Mouse (Mus musculus) kidney, postnatal 25 days (tissue): Measurements from ENCODE around the gene Igfbp4.

Experiments
- DNase-seq, 2 experiments: peaks; one replicate each; pipeline ENCODE4 v3.0.0; 2021; ENCODE audit warnings: mixed read lengths in 2 of 2

Igfbp4 gene

GRCm38 (mm10) chr11:99041051-99041729 lies at the start of gene Igfbp4:
TSS of gene Igfbp4 (plus strand) at chr11:99041244.
- peak; percentile 81 to 93 for DNase-seq

DNA sequence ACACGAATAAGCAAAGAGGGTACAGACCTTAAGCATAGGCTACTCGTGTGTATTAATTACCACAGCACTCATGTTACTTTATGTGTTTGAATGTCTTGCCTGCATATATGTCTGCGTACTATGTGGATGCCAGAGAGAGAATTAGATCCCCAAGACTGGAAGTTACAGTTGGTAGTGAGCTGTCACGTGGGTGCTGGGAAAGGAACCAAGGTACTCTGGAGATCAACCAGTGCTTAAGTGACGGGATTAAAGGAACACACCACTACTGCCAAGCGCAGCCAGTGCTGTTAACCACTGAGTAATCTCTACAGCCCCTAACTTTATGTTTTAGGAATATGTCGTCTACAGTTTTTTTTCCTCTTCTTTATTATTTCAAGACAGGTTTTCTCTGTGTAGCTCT lies 45.1 kb upstream of the Igfbp4 start:
- no peak for DNase-seq

GRCm38 (mm10) chr11:98997659-98998058 lies 43.4 kb upstream of the Igfbp4 start:
- no peak for DNase-seq

DNA sequence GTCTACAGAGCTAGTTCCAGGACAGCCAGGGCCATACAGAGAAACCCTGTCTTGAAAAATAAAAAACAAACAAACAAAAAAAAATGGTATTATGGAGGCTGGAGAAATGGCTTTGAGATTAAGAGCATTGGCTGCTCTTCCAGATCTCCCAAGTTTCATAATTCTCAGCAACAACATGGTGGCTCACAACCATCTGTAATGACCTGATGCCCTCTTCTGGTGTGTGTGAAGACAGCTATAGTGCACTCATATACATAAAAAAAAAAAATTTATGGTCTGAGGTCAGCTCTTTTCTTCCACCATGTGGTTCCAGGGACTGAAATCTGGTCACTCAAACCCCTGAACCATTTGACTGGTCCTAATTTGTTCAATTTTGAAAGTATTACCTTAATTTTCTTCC lies 42.3 kb upstream of the Igfbp4 start:
- no peak for DNase-seq

DNA sequence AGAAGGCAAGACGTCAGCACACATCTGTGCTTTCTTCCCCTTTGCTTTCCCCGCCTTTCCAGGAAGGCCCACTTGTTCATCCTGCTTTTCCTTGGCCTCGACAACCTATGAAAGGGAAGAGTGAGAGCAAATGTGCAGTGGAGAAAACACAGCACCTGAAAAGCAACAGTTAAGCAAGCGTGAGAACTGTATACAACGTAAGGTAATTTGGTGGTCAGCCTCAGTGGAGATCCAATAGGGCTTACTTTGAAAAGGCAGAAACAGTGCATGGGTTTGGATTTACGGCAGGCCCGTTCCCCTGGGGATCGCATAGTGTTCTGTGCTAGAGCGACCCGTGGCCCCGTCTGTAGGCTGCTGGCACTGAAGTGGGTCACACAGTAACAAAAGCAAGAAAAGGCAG lies 41.8 kb upstream of the Igfbp4 start:
- no peak for DNase-seq

- no peak for DNase-seq
Observed at GRCm38 (mm10) chr11:99006788-99007187, 34.3 kb upstream of the Igfbp4 start.

DNA sequence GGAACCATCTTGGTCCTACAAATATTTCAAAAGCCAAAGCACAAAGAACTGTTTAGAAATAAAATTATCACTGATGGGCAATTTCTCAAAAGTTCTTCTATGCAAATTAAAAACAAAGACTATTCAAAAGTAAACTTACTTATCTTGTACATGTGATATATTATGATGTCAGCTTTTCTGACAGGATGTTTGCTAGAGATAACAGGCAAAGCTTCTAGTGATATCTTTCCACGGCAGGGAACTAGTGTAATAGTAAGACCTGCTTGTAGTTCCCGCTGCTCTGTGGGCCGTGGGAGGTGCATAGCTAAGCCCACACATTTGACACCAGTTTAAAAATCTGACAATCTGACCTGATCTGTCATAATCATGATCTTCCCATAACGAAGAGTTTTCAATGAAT lies 30.9 kb upstream of the Igfbp4 start:
- DNase-seq = no peak

DNA sequence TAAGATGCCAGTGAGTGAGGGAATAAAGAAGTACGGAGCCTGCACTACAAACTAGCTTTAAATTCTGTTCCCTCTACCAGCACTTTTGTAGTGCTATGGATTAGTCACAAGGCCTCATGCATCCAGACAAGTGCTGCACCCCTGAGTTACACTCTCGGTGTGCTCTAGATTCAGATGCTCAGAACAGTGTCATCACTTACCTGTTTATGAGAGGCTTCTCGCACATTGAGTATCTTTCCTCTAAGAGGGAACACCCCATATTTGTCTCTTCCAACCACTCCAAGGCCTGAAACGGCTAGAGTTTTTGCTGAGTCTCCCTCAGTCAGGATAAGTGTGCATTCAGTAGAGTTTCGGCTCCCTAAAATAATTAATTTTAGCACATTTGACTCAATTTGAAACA lies 30.3 kb upstream of the Igfbp4 start:
- DNase-seq = no peak

- no peak for DNase-seq
Observed at GRCm38 (mm10) chr11:99013856-99014255, 27.2 kb upstream of the Igfbp4 start.

GRCm38 (mm10) chr11:99019844-99020243 lies 21.2 kb upstream of the Igfbp4 start:
- no peak for DNase-seq

GRCm38 (mm10) chr11:99022384-99022933 lies 18.6 kb upstream of the Igfbp4 start:
- DNase-seq = no peak

- DNase-seq = no peak
Observed at GRCm38 (mm10) chr11:99023094-99023493, 17.9 kb upstream of the Igfbp4 start.

DNA sequence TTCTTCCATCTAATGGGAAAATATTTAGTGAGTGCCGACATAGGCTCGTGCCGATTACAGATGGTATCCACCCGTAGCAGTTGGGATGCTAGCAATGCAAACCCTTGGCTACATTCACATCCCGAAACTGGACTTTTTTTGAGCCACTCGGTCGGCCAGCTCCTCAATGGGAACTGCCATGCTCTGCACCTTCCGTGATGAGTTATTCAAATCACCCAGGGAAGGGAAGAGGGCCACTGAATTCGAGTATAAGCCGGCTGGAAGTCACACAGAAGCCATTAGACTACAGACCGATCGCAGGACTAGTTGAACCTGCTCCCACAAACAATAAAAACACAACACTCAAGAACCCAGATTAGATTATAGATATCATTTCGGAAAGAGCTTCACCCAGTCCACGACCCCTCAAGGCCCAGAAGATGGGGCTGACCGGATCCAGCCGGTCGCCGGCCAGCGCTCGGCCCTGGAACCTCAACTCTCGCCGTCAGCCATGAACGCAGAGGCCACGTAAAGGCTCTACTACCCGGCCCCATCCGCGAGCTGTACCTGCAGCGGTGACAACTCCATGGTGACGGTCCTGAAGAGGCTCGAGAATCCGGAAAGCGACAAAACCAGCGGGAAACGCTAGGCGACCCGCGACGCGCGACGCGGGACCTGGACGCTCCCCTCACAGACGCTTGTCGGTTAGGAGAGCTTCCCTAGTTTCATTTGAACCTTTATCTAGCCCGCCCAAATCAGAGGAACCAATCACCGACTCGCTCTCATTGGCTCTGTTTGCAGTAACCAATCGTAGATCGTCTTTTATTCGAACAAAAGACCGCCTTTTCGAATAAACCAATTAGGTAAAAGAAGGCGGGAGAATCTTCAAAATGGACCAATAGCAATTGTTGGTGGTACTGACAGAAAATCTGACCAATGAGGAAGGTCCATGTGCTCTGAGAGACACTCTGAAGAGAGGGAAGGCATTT lies 17.3 kb upstream of the Igfbp4 start, which contains the start of gene Top2a:
Gene Top2a, minus strand, starts transcription at position 690 of the 968 bp plus-strand sequence.
- DNase-seq = peak; percentile 87 to 88

GRCm38 (mm10) chr11:99024468-99025134 lies 16.4 kb upstream of the Igfbp4 start:
- DNase-seq = no peak

DNA sequence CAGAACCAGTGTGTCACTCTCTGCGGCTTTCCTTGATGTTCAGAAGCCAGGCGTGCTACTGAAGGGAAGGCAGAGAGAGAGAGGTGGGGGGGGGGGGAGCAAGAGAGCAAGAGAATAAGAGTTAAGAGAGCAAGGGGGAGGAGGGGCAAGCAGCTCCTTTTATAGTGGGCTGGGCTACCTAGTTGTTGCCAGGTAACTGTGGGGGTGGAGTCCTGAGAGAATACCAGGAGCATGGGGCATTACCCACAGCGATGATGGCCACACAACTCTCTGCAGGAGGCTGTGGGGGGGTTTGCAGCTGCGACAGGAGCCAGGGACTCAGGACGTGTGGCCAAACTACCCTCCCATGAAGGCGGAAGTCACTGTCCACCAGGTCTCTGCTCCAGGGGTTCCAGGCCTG lies 15.2 kb upstream of the Igfbp4 start:
- no peak for DNase-seq

GRCm38 (mm10) chr11:99026899-99027440 lies 14.1 kb upstream of the Igfbp4 start:
- no peak for DNase-seq

- peak in 1 of 2 experiments; percentile 30 for DNase-seq
Observed at GRCm38 (mm10) chr11:99035350-99035749, 5.7 kb upstream of the Igfbp4 start.

GRCm38 (mm10) chr11:99036254-99036653 lies 4.8 kb upstream of the Igfbp4 start:
- DNase-seq = peak in 1 of 2 experiments; percentile 22

GRCm38 (mm10) chr11:99039782-99040181 lies 1.3 kb upstream of the Igfbp4 start:
- peak; percentile 88 for DNase-seq

GRCm38 (mm10) chr11:99040346-99040974 lies 584 bp upstream of the Igfbp4 start:
- DNase-seq = peak; percentile 58

DNA sequence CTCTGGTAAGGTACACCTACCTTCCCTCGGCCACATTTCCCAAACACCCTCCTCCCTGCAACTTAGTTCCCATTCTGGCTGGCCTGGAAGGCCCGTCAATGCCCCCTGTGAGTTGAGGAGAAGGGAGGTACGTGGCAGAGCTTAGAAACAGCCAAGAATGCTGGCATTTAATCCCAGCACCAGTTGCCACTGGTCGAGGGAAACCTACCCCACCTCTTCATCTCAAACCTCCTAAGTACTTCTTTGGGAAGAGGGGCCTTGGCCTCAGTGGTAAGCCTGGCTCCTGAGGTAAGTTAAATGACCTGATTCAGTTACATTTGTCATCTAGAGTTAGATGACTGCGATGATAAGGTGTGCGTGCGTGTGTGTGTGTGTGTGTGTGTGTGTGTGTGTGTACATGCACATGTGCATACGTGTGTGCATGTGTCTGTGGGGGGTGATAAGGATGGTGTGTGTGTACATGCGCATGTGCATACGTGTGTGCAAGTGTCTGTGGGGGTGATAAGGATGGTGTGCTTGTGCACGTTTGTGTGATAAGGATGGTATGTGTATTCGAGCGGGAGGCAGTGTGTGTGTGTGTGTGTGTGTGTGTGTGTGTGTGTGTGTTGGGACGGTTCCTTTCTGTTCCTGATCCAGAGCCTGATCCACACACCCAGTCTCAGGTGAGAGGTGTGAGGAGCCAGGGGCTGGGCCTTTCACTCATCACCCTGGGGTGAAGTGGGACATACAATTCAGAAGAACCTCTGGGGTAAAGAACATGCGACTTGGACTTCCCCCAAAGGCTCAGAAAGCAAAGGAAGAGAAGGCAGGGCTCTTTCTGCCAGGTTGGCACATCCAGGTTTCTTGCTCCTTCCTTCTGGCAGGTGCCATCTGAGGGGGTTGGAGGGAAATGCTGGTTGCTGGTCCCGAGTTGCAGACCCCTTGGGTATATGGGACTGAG lies 1.1 kb downstream of the Igfbp4 start:
- DNase-seq = peak; percentile 27 to 48
